Mouse (Mus musculus) neural tube, embryonic 10.5 days (tissue): ENCODE measurements at regions not wholly inside any gene's neighbourhood (a gene's known extent, or its start where the extent isn't known, plus 50 kb on each side); places are given as distances from the start of the nearest gene placed in this dataset.

Source experiments
- DNase-seq: peaks from one replicate; pipeline ENCODE4 v3.0.0-alpha.2; 2017; ENCODE audit warnings: low spot score; ENCODE audit errors: extremely low spot score

- DNase-seq: peak; percentile 17
Measured at GRCm38 (mm10) chr5:108903134-108903923, 50.9 kb upstream of the Vmn2r9 start.
